Mouse (Mus musculus) G1E (cell line): ENCODE measurements at regions not wholly inside any gene's neighbourhood (a gene's known extent, or its start where the extent isn't known, plus 50 kb on each side); places are given as distances from the start of the nearest gene placed in this dataset.
"Not testable (repeated sequence)": the region's sequence is repeated elsewhere in the genome, so short reads cannot be mapped to it uniquely, and the experiment has no call there.

Experiments used
- ATAC-seq: 2 replicates; pipeline ENCODE4 v1.8.0; 2016; ENCODE audit warnings: mild to moderate bottlenecking; ENCODE audit not compliant: insufficient number of reproducible peaks, poor library complexity, low FRiP score, severe bottlenecking; ENCODE audit errors: extremely low read depth
- DNase-seq: peaks from one replicate; pipeline ENCODE4 v3.0.0; 2012; ENCODE audit warnings: low spot score
- H3K27me3 ChIP-seq: 2 replicates; pipeline ENCODE4 v1.6.1; 2012; ENCODE audit warnings: mild to moderate bottlenecking, low read length, inconsistent platforms; ENCODE audit not compliant: insufficient read depth
- H3K36me3 ChIP-seq: replicated peaks from 2 replicates; pipeline ENCODE3; 2012; ENCODE audit warnings: mild to moderate bottlenecking, inconsistent platforms
- H3K4me1 ChIP-seq: 2 replicates; pipeline ENCODE4 v1.6.1; 2012; ENCODE audit warnings: low read depth, low read length, inconsistent platforms, mixed read lengths; ENCODE audit not compliant: insufficient read depth
- H3K4me3 ChIP-seq: 2 replicates; pipeline ENCODE4 v1.5.1; 2012; ENCODE audit warnings: low read depth, mild to moderate bottlenecking, inconsistent platforms, low read length, moderate library complexity, mixed read lengths
- H3K9me3 ChIP-seq: replicated peaks from 2 replicates; pipeline ENCODE4 v1.6.1; 2012; ENCODE audit warnings: inconsistent platforms
- CTCF ChIP-seq: IDR thresholded peaks from 2 replicates; pipeline ENCODE4 v1.5.1; 2012; ENCODE audit warnings: low read depth, low read length, inconsistent platforms, mixed read lengths
- GATA1 ChIP-seq: IDR thresholded peaks from 2 replicates; pipeline ENCODE4 v1.6.1; 2012; ENCODE audit warnings: borderline replicate concordance, low read length, inconsistent platforms, mixed read lengths
- GATA2 ChIP-seq: IDR thresholded peaks from 2 replicates; pipeline ENCODE4 v1.6.1; 2012; ENCODE audit warnings: low read depth, low read length, inconsistent platforms, borderline replicate concordance
- POLR2AphosphoS5 ChIP-seq: IDR thresholded peaks from 2 replicates; pipeline ENCODE4 v1.6.1; 2012; ENCODE audit warnings: low read depth, low read length, inconsistent platforms; ENCODE audit not compliant: insufficient replicate concordance
- TAL1 ChIP-seq: conservative IDR thresholded peaks from 2 replicates; pipeline ENCODE4 v1.6.1; 2012; ENCODE audit warnings: low read depth, low read length, inconsistent platforms, mixed read lengths

GRCm38 (mm10) chr3:21917228-21917910, 159.1 kb upstream of the Tbl1xr1 start:
- ATAC-seq (no peak), DNase-seq (no peak)
- no peak overlapping the region for H3K4me3 ChIP-seq
- TF ChIP-seq GATA1, result no peak
- no peaks in the 10 kb centered on the region for H3K4me1 ChIP-seq
- H3K27me3 ChIP-seq, result peaks cover 24% of the 10 kb centered on the region
- no peaks in the 10 kb centered on the region for H3K9me3 ChIP-seq
- no peaks in the 10 kb centered on the region for H3K36me3 ChIP-seq

- no peaks in the 10 kb centered on the region for H3K4me1 ChIP-seq
- no peak for DNase-seq
- H3K27me3 ChIP-seq, result peaks cover 26% of the 10 kb centered on the region
- no peak for TF ChIP-seq GATA1
- H3K9me3 ChIP-seq, result no peaks in the 10 kb centered on the region
- no peak overlapping the region for H3K4me3 ChIP-seq
- no peak for ATAC-seq
- no peaks in the 10 kb centered on the region for H3K36me3 ChIP-seq
Measured at GRCm38 (mm10) chr3:21918431-21918830, 158.0 kb upstream of the Tbl1xr1 start.

GRCm38 (mm10) chr3:21919931-21920330, 156.5 kb upstream of the Tbl1xr1 start:
- H3K27me3 ChIP-seq, result peaks cover 24% of the 10 kb centered on the region
- no peaks in the 10 kb centered on the region for H3K9me3 ChIP-seq
- no peak for ATAC-seq
- no peaks in the 10 kb centered on the region for H3K36me3 ChIP-seq
- H3K4me1 ChIP-seq, result no peaks in the 10 kb centered on the region
- no peak for DNase-seq
- no peak overlapping the region for H3K4me3 ChIP-seq
- TF ChIP-seq POLR2AphosphoS5 (no peak), GATA2 (no peak), CTCF (no peak), GATA1 (no peak), TAL1 (no peak)

- TF ChIP-seq GATA1 (no peak), TAL1 (no peak)
- H3K36me3 ChIP-seq, result no peaks in the 10 kb centered on the region
- ATAC-seq (no peak), DNase-seq (no peak)
- H3K27me3 ChIP-seq, result peaks cover 17% of the 10 kb centered on the region; the same call in 1 of the 2 replicates
- H3K4me3 ChIP-seq, result no peak overlapping the region
- peaks cover 25% of the 10 kb centered on the region for H3K4me1 ChIP-seq
- H3K9me3 ChIP-seq, result no peaks in the 10 kb centered on the region
Measured at GRCm38 (mm10) chr3:21931951-21932350, 144.5 kb upstream of the Tbl1xr1 start.

- not testable (repeated sequence) for H3K36me3 ChIP-seq, H3K4me3 ChIP-seq, DNase-seq, ATAC-seq, H3K9me3 ChIP-seq
- H3K27me3 ChIP-seq, result peaks cover 17% of the 10 kb centered on the region; the same call in 1 of the 2 replicates
- H3K4me1 ChIP-seq, result peaks cover 33% of the 10 kb centered on the region
Measured at GRCm38 (mm10) chr3:21932696-21933095, 143.8 kb upstream of the Tbl1xr1 start.

GRCm38 (mm10) chr3:21934731-21935271, 141.7 kb upstream of the Tbl1xr1 start:
- DNase-seq, result no peak
- no peak for TF ChIP-seq CTCF
- no peak for TF ChIP-seq TAL1
- TF ChIP-seq GATA1, result no peak
- TF ChIP-seq POLR2AphosphoS5, result no peak
- no peak for TF ChIP-seq GATA2
- no peak for ATAC-seq
- Histone ChIP-seq H3K4me3 (no peak overlapping the region), H3K4me1 (peaks cover 42% of the 10 kb centered on the region), H3K27me3 (peaks cover 12% of the 10 kb centered on the region; the same call in 1 of the 2 replicates), H3K9me3 (no peaks in the 10 kb centered on the region), H3K36me3 (no peaks in the 10 kb centered on the region)

GRCm38 (mm10) chr3:21935571-21936261, 140.7 kb upstream of the Tbl1xr1 start:
- peak; percentile 88 for ATAC-seq
- Histone ChIP-seq H3K4me3 (peak overlapping the region; percentile 69), H3K9me3 (no peaks in the 10 kb centered on the region), H3K36me3 (no peaks in the 10 kb centered on the region), H3K4me1 (peaks cover 43% of the 10 kb centered on the region), H3K27me3 (peaks cover 16% of the 10 kb centered on the region; the same call in 1 of the 2 replicates)
- TF ChIP-seq POLR2AphosphoS5, result no peak
- no peak for TF ChIP-seq CTCF
- TF ChIP-seq GATA1, result no peak
- TF ChIP-seq TAL1, result no peak
- peak; percentile 89 for DNase-seq
